Mouse (Mus musculus): Measurements from ENCODE around the gene Dyrk1a. TPM values are rescaled to one million over a fixed set of nuclear protein-coding genes. Genes with fewer than 3 reads are reported as not detected.

Dyrk1a gene
- polyA plus RNA-seq, 1 experiment = 20.7 TPM

DNA sequence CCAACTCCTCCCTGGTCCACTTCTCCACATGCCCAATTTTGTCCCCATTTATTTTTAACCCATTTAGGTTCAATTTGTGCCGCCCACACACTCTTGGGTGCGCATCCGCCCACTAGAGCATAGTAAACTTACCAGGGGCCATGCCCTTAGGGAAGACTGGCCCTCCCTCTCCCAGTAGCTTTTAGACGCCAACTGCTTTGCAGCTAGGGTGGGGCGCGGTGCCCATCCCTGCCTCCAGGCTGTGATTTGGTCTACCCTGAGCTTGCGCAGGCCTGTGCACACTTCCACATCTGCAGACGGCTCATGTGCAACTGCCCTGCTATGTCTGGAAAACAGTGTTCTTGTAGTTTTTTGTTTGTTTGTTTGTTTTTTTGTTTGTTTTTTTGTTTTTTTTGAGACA lies 26.9 kb upstream of the Dyrk1a start:
- Histone ChIP-seq H3K79me2 (ENCODE audit: control insufficient read depth, insufficient read depth) (no peaks in the 10 kb centered on the region), H3K4me2 (ENCODE audit: low read depth) (no peak overlapping the region)

DNA sequence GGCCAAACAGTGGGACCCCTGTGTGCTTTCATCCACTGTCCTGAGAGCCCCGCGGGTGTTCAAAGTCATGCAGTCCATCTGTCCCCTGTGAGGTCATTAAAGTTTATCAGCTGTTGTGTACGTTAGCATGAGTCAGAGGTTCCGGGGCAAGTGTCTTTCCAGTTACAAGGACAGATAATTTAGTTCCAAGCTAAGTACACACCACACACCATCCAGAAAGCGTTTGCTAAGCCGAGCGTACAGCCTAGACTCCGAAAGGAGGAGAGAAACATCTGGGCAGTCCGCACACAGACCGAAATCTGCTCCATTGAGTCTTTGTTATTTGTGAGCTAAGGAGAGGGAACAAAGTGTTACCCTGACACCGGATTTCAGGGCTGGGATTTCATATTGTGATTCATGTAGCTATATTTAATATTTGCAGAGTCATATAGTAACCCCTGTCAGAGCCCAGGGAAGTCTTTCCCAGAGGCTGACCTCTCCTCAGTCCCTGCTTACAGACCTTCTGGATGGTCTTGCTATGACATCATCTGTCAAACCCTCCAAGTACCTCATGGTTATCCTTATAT lies 25.2 kb upstream of the Dyrk1a start:
- Histone ChIP-seq H3K36me3 (ENCODE audit: control insufficient read depth, insufficient read depth) (no peaks in the 10 kb centered on the region), H3K27me3 (ENCODE audit: control insufficient read depth, insufficient read depth, insufficient read length) (no peaks in the 10 kb centered on the region), H3K4me2 (ENCODE audit: low read depth) (peak overlapping the region; percentile 42), H3K4me3 (no peak overlapping the region), H3K79me2 (ENCODE audit: control insufficient read depth, insufficient read depth) (no peaks in the 10 kb centered on the region), H3ac (ENCODE audit: control insufficient read depth, insufficient read length) (no peak overlapping the region)
- TF ChIP-seq POLR2AphosphoS2 (IDR thresholded peaks at IDR 0.05; ENCODE audit: insufficient read length, low read depth) (no peak), CEBPB (IDR thresholded peaks at IDR 0.05; ENCODE audit: insufficient read depth, poor library complexity, severe bottlenecking) (no peak), E2F4 (IDR thresholded peaks at IDR 0.05; ENCODE audit: insufficient read depth) (no peak), USF1 (IDR thresholded peaks at IDR 0.05; ENCODE audit: low read depth) (no peak), SRF (IDR thresholded peaks at IDR 0.05; ENCODE audit: control insufficient read depth, insufficient read length, low read depth) (no peak), MYOD1 (IDR thresholded peaks at IDR 0.05; ENCODE audit: control insufficient read depth in 1 of 3, insufficient read length in 2 of 3, low read depth in 2 of 3) (peak in 2 of 3 experiments; percentile 51 to 81), TCF12 (IDR thresholded peaks at IDR 0.05; ENCODE audit: insufficient read depth, poor library complexity, severe bottlenecking) (peak; percentile 39), MYOG (IDR thresholded peaks at IDR 0.05; ENCODE audit: control insufficient read depth in 1 of 3, insufficient read depth in 1 of 3, insufficient read length in 2 of 3, low read depth in 2 of 3) (peak in 2 of 3 experiments; percentile 36 to 70), REST (IDR thresholded peaks at IDR 0.05; ENCODE audit: insufficient read depth, insufficient read length) (no peak), POLR2A (IDR thresholded peaks at IDR 0.05; ENCODE audit: insufficient read length, low read depth) (no peak)

More for the DNA sequence above, 26.9 kb upstream of the Dyrk1a start:
- Histone ChIP-seq H3K36me3 (ENCODE audit: control insufficient read depth, insufficient read depth) (no peaks in the 10 kb centered on the region), H3ac (ENCODE audit: control insufficient read depth, insufficient read length) (no peak overlapping the region), H3K4me3 (no peak overlapping the region), H3K27me3 (ENCODE audit: control insufficient read depth, insufficient read depth, insufficient read length) (no peaks in the 10 kb centered on the region)
- TF ChIP-seq CEBPB (IDR thresholded peaks at IDR 0.05; ENCODE audit: insufficient read depth, poor library complexity, severe bottlenecking) (no peak), MYOD1 (IDR thresholded peaks at IDR 0.05; ENCODE audit: control insufficient read depth in 1 of 3, insufficient read length in 2 of 3, low read depth in 2 of 3) (peak in 1 of 3 experiments; percentile 27), TCF12 (IDR thresholded peaks at IDR 0.05; ENCODE audit: insufficient read depth, poor library complexity, severe bottlenecking) (no peak)

DNA sequence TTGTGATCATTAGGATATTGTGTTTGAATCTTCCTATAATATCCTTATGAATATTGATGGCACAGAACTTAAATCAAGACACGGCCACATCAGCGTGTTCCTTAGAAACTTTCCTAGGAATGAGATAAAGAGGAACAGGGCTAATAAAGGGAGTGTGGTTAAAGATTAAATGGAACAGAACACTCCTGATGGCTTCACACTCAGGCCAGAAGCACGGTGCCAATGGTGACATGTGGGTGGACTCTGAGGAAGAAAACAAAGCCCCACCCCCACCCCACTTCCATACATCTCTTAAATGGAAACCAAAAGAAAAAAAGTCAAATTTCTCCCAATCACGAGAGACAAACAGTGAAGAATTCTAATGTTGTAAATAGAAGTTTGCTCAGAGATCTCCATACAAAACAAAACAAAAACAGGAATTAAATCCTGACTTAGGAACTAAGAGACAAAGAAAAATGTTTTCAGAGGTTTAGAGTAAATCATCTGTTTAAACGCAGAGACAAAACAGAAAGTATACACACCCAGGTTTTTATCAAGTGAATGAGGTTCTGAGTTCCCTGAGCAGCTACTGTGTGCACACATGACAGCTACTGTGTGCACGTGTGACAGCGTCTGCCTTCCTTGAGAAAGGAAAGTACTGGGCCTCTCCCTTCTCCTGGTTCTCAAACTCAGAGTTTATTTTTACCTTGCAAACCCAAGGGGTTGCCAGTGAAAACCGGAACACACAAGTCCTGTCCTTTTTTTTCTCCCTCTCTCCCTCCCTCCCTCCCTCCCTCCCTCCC lies 23.8 kb upstream of the Dyrk1a start:
- H3K4me3 ChIP-seq = no peak overlapping the region
- H3K36me3 ChIP-seq (ENCODE audit: control insufficient read depth, insufficient read depth) = no peaks in the 10 kb centered on the region
- no peak for TF ChIP-seq MYOG (IDR thresholded peaks at IDR 0.05; ENCODE audit: control insufficient read depth in 1 of 3, insufficient read depth in 1 of 3, insufficient read length in 2 of 3, low read depth in 2 of 3)
- no peak for TF ChIP-seq TCF12 (IDR thresholded peaks at IDR 0.05; ENCODE audit: insufficient read depth, poor library complexity, severe bottlenecking)
- TF ChIP-seq SRF (IDR thresholded peaks at IDR 0.05; ENCODE audit: control insufficient read depth, insufficient read length, low read depth) = no peak
- no peak for TF ChIP-seq E2F4 (IDR thresholded peaks at IDR 0.05; ENCODE audit: insufficient read depth)
- no peak for TF ChIP-seq POLR2AphosphoS2 (IDR thresholded peaks at IDR 0.05; ENCODE audit: insufficient read length, low read depth)
- no peak for TF ChIP-seq POLR2A (IDR thresholded peaks at IDR 0.05; ENCODE audit: insufficient read length, low read depth)
- TF ChIP-seq REST (IDR thresholded peaks at IDR 0.05; ENCODE audit: insufficient read depth, insufficient read length) = no peak
- TF ChIP-seq USF1 (IDR thresholded peaks at IDR 0.05; ENCODE audit: low read depth) = no peak
- no peak for TF ChIP-seq TCF3 (IDR thresholded peaks at IDR 0.05; ENCODE audit: insufficient read length, low read depth)
- no peak for TF ChIP-seq MAX (IDR thresholded peaks at IDR 0.05; ENCODE audit: low read depth)
- no peak for TF ChIP-seq MYOD1 (IDR thresholded peaks at IDR 0.05; ENCODE audit: control insufficient read depth in 1 of 3, insufficient read length in 2 of 3, low read depth in 2 of 3)
- no peak for TF ChIP-seq CEBPB (IDR thresholded peaks at IDR 0.05; ENCODE audit: insufficient read depth, poor library complexity, severe bottlenecking)
- no peaks in the 10 kb centered on the region for H3K27me3 ChIP-seq (ENCODE audit: control insufficient read depth, insufficient read depth, insufficient read length)
- H3K4me2 ChIP-seq (ENCODE audit: low read depth) = no peak overlapping the region
- H3K79me2 ChIP-seq (ENCODE audit: control insufficient read depth, insufficient read depth) = no peaks in the 10 kb centered on the region
- H3ac ChIP-seq (ENCODE audit: control insufficient read depth, insufficient read length) = no peak overlapping the region

DNA sequence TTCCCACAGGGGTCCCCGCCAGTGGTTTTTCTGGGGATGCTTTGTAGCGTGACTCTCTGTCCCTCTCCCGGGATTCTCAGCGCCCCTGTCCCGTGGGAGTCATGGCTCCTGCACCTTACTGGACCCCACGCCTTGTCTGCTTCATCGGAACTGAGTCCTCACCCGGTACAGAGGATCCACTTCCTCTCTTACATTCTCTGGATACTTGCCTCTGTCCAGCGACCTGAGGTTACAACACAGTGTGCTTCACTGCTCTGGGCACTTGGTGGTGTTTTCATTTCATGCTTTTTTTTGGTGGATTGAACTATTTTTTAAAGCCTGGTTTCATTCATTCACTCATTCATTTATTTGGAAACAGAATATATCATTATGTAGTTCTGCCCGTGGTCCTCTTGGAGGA lies 20.0 kb upstream of the Dyrk1a start:
- TF ChIP-seq SRF (IDR thresholded peaks at IDR 0.05; ENCODE audit: control insufficient read depth, insufficient read length, low read depth) = no peak
- TF ChIP-seq MYOG (IDR thresholded peaks at IDR 0.05; ENCODE audit: control insufficient read depth in 1 of 3, insufficient read depth in 1 of 3, insufficient read length in 2 of 3, low read depth in 2 of 3) = no peak
- no peak for TF ChIP-seq E2F4 (IDR thresholded peaks at IDR 0.05; ENCODE audit: insufficient read depth)
- no peak for TF ChIP-seq REST (IDR thresholded peaks at IDR 0.05; ENCODE audit: insufficient read depth, insufficient read length)
- no peak for TF ChIP-seq TCF3 (IDR thresholded peaks at IDR 0.05; ENCODE audit: insufficient read length, low read depth)
- TF ChIP-seq MYOD1 (IDR thresholded peaks at IDR 0.05; ENCODE audit: control insufficient read depth in 1 of 3, insufficient read length in 2 of 3, low read depth in 2 of 3) = no peak
- TF ChIP-seq CEBPB (IDR thresholded peaks at IDR 0.05; ENCODE audit: insufficient read depth, poor library complexity, severe bottlenecking) = no peak
- TF ChIP-seq USF1 (IDR thresholded peaks at IDR 0.05; ENCODE audit: low read depth) = no peak
- TF ChIP-seq POLR2A (IDR thresholded peaks at IDR 0.05; ENCODE audit: insufficient read length, low read depth) = no peak
- TF ChIP-seq POLR2AphosphoS2 (IDR thresholded peaks at IDR 0.05; ENCODE audit: insufficient read length, low read depth) = no peak
- no peak for TF ChIP-seq MAX (IDR thresholded peaks at IDR 0.05; ENCODE audit: low read depth)
- no peak overlapping the region for H3K4me3 ChIP-seq
- H3ac ChIP-seq (ENCODE audit: control insufficient read depth, insufficient read length) = no peak overlapping the region
- H3K4me2 ChIP-seq (ENCODE audit: low read depth) = no peak overlapping the region
- H3K27me3 ChIP-seq (ENCODE audit: control insufficient read depth, insufficient read depth, insufficient read length) = no peaks in the 10 kb centered on the region
- H3K79me2 ChIP-seq (ENCODE audit: control insufficient read depth, insufficient read depth) = no peaks in the 10 kb centered on the region
- H3K36me3 ChIP-seq (ENCODE audit: control insufficient read depth, insufficient read depth) = no peaks in the 10 kb centered on the region
